Mouse (Mus musculus) bone marrow, adult 2 months (tissue): ENCODE data around the gene Vps53.

Experiments used
- CTCF ChIP-seq: fragments of 200-500 bp; IDR thresholded peaks from 2 replicates; pipeline ENCODE4 v1.5.1; 2011; ENCODE audit warnings: low read length, control low read depth; ENCODE audit not compliant: control insufficient read depth, insufficient read depth
- POLR2A ChIP-seq: fragments of 200-500 bp; IDR thresholded peaks from 2 replicates; pipeline ENCODE4 v1.6.1; 2011; ENCODE audit warnings: low read depth, mild to moderate bottlenecking, control low read depth, low read length, borderline replicate concordance; ENCODE audit not compliant: control insufficient read depth

DNA sequence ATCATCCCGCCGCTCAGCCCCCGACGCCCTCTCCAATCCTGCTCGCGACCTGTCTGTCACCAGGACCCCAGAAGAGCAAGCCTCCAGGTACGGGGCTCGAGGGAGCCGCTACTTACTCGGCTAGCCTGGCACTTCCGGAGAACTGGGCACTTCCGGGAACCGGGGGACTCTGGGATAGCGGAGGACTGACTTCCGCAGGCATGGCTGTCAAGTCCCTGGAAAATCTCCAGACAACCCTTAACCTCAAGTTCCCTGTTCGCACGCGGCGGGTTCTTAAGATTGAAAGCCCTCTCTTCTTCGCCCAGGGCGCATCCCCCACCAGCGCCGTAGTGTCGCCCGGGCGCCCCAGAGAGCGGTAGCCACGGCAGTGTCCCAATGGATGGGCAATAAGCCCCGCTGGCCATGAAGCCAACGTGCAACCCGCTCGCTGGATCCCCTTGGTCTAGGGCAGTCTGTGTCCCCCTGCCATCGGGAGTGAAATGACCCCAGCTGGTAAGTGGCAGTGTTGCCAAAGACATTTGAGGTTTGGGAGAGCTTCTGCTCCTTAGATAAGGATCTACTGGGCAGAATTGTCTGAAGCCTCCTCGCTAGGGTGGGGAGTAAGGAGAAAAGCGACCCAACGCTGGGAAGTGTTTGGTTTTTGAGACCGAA lies at the start of gene Vps53, which contains the start of gene Fam57a:
- TF ChIP-seq CTCF = no peak
- peak; percentile 31; the same call in 1 of the 2 replicates for TF ChIP-seq POLR2A
